Mouse (Mus musculus) thymus, postnatal 36 days (tissue): ENCODE measurements around the gene Lrba.

ENCODE experiments used
- DNase-seq, 2 experiments: peaks; one replicate each; pipeline ENCODE4 v3.0.0; 2022; ENCODE audit warnings: mixed read lengths in 2 of 2

Lrba gene

DNA sequence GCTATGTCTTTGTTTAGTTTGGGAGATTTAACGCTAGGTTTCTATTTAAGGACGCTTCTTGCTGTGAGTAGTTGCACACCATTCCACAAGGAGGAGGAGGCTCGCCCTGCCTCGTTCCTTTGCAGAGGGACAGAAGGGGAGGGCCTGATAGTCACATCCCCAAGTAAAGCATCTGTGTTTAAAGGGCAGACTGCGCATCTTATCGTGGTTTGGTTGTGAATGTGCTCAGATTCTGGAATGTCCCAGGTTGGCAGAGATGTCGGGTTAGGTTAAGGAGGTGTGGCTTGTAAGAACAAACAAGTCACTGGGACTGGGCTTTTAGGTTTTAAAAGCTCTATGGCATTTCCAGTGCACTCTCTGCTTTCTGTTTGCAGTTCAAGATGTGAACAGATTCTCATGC lies 464.8 kb downstream of the Lrba start:
- DNase-seq = no peak

DNA sequence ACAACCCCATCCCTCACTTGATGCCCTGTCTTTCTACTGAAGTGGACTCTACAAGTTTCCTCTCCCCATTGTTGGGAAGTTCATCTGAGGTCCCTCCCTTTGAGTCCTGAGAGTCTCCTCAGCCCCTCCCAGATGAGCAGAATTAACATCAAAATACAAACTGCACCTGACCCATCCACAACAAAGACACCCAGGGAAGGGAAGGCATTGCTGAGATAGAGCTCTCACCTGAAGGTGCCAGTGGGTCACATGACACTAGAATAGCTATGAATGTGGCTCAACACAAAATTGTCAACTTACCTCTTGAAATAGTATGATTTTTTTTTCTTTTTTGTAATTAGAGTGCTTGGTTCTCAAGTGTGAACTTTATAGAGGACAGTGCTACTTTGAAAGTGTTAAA lies 468.3 kb downstream of the Lrba start:
- DNase-seq = no peak

DNA sequence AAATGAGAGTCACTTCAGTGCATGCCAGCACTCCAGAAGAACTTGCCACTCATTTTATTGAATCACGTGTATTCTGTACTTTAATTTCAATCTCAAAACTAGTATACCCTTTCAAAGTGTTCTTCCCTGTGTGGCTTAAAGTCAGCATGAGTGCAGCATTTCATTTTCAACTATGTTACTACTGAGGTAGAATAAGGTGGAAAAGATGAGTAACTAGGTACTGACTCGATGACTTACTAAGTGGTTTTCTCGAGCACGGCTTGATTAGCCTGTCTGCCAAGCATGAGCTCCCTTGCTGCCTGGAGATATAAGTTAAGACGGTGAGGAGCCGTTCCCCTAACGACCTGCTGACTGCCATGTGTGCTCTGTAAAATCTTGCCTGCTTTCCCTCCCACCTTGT lies 469.1 kb downstream of the Lrba start:
- no peak for DNase-seq

DNA sequence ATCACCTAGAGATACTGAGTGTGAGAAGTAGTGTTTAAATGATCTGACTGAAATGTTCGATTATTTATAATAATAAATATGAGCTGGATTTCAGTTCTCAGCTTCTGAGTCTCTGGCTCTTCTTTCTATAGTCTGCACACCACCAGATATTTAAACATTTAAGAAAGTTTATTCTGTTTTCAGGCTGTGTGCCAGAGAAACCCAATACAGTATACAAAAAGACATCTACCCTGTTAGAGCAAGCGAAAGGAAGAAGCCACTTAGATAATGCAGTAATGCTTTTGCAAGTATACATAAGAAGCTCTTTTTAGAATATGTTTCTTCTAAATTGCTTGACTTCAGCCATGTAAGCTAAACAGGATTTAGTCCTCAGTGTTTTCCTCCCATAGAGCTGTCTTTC lies 474.5 kb downstream of the Lrba start:
- DNase-seq = no peak

DNA sequence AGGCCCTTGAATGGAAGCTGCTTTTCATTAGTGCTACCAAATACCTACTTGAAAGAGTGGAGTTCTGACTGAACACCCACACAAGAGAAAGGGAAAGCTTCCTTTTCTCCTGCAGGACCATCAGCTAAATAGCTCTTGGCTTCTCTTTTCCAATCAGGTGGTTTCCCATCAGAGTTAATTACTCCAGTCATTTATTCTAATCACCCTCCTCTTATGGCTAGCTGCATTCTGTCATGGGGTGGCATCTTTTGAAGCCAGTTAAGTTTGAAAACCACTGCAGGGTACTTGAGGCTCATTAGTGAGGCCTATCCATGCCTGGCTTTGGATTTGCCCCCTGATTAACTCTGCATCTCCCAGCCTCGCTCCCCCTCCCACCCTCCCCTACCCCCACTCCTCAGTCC lies 476.7 kb downstream of the Lrba start:
- DNase-seq = no peak

DNA sequence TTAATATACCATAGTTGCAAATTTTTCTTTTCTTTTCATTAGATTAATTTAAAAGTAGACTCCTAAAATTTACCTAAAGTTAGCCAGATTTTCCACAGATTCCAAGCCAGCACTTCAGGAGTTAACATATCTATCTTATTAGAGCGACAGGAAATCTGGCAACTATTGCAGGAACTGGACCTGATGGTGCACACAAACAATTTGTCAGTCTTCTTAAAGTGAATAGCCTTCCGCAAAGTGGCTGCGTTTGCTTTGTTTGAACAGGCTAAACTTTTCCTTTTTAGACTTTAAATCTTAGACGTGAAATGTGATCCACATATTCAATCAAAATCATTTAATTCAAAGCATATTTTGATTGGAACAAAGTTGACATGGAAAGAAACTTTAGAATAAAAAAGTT lies 485.0 kb downstream of the Lrba start:
- DNase-seq = no peak

DNA sequence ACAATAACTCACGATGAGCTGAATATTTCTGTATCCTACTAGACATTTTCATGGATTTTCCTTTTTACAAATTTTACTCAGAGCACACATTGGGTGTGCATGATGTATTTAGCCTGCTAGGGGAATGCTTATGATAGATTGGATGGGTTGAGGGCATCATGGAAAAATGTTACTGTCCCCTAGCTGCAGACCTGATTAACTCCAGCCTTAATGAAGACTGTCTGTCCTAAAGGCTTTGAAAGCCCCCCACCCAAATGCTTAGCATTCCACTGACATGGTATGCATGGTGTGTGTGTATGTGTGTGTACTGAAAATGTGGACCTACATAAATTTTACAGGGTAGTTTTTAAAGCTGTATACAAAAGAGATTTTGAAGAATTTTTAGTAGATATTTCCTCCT lies 487.1 kb downstream of the Lrba start:
- DNase-seq = no peak

DNA sequence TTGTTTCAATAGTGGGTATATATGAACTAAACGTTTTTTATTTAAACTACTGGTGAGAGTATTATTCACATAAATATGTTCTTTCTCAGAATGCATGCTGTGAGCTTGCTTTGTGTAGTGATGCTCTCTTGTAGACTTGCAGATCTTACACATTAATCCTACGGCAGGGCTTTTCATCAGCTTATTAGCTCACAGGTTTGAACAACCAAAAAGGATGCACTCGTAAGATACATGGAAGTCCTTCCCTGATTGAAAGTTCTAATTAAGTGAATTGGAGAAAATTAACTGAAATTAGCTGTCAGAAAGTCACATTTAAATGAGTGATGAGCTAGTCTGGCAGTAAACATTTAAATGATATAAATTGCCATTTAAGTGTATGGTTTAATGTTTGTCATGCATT lies 488.3 kb downstream of the Lrba start:
- no peak for DNase-seq

DNA sequence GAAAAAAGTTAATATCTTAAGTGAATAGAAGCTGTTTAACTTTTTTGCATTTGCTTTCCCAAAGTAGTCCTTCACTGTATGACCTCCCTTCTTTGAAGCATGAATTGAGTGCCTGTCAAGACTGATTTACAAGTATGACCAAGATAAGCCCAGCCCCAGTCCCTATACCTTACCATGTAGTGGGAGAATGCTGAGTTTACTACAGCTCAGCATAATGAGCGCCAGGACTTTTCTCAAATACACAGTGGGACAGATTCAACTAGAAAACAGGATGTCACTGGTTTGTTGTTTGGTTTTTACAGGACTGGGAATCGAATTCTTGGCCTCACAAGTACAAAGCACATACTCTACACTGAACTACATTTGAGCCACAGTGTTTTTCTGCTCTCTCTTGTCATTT lies 490.0 kb downstream of the Lrba start:
- DNase-seq = no peak

DNA sequence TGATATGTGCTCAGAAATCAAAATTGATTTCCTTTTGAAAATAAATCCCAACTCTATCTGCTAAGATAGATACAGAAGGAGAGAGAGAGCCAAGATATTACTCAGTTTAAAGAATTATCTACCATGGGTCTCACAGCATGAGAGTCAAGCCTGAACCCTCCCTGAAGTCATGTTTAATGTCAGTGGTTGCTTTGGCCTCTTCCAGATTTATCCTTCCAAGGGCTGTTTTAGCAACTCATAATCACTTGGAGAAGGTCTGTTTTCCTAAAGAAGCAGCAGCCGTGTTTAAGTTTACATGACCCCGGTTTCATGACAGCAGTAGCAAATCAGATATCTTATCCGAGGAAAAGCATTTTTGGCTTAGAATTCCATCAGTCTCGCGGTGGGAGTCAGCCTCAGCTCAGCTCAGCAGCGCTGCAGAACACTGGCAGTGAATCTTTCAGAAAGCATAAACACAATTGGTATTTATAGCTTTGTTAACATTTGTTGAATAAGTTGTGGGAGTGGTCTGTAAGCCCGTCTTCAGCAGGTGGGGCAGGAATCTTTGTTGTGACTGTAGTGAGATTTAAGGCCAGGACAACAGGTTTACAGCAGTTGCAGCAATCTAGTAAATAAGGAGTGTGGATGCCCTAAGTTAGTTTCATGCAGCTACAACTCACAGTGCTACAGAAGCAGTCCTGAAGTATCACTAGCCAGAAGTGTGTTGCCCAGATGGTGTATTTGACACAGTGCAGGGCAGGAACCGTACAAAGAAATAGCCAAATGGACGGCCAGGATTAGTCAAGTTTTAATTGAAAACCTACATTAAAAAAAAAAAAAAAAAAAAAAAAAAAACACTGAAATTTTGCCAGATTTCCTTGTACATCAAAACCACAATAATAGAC lies 499.2 kb downstream of the Lrba start:
- no peak for DNase-seq

DNA sequence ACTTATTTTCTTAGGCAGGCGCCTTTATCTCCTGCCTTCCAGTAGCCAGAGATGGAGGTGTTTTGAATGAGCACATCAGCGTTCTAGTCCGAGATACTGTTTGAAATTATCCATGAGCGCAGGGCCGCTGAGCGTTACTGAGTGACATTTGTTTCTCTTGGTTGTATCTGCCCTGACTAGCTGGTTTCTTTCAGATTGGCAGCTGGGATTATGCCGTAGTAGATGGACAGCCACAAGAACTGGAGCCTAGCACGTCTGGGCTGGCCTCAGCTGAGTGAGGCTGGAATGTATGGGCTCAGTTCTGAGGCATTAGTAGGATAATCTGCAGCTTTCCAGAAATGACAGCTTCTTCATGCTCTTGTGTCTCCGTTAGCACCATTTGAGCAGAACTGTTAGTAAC lies 500.6 kb downstream of the Lrba start:
- DNase-seq = no peak

DNA sequence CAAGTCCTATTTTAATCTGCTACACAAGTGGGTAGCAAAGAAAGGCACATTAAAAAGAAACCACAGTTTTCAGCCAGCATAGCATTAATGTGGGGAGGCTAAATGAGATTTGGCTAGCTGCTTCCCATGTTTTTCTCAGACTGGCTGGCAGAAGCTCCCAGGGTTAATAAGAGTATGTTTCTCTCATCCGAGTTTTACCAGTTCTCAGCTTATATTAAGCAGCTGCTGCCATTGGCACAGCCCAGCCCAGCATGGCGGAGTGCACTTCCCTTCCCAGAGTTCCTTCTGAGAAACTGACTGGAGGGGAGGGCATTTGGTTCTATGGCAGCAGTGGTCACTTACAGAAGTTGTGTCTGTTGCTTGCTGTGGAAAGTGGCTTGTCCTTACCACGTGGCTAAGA lies 514.4 kb downstream of the Lrba start:
- no peak for DNase-seq

DNA sequence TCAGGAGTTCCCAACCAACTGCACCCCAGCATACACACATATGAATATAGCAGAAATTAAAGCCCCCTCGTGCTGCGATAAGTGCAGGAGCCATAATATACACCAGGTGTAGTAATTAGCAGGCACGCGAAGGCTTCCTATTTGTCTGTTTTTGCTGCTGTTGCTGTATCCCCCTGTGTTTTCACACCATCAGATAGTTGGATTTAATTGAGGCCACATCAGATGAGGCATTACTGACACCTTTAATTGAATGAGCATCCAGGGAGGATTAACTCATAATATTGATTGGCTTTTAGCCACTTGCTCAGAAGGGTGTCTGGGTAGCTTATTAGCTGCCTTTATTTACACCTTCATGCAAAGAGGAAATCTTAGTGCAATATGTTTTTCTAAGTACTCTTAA lies 515.3 kb downstream of the Lrba start:
- no peak for DNase-seq

DNA sequence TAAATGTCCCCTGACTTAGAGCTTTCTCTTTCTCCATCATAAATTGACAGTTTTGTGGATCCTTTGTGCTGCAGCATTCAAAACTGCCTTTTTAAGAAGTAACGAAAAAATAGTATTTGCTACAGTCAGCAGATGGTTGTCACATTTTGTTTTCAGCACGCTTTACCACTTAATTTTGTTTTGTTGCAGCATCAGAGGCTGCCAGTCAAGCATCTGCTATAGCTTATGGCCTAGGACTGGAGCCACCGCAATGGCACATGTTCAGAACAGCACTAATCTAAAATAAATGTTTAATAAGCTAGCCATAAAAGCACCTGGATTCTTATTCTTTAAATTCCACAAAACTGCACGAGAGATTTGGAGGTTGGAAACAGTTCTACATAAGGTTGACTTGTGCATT lies 520.9 kb downstream of the Lrba start:
- no peak for DNase-seq

DNA sequence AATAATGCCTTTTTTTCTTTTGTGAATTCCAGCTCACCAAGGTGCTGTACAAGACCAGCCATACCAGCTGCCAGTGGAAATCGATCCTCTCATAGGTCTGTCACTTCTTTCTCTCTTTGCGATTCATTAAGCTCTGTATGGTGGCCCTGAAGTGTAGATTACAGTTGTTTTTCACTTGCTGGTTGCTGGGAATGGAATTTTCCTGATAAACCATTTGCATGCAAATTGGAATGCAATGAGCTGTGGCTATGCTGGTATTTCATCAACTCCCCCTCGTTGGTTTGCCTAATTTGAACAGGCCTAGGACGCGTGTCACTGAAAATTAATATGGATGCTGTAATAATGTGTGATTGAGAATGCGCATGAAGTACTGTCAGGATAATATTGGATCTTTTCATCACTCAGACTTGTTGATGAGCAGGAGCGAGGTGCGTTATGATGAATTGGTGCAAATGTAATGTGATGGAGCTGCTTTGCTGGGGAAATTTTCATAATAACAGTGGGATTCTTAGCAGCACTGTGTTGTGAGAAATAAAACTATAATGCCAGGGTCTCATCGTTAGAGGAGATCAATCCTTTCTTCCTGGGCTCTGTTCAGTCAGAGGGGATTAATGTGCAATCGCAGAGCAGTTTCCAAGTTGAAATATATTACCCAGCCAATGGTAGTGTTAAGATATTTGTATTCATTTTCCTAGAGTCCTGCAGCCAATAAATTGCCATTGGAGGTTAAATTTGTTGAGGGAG lies 521.5 kb downstream of the Lrba start:
- DNase-seq = no peak

DNA sequence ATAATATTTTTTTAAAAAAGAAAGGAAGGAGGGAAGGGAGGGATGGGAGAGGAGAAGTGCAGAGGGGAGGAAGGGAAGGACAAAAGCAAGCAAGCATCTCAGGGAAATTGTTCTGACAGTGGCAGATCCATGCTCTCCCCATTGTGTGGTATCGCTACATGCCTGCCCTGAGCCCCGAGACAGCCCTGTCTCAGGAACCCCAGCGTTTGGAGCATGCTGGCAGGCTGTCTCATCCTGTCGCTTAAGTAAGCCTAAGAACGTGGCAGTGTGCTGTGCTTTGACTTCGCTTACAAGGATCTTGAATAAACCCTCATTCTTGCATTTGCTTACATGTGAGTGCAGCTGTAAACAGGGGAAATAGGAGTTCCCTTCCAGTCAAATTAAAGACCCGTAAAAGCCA lies 526.2 kb downstream of the Lrba start:
- DNase-seq = no peak

DNA sequence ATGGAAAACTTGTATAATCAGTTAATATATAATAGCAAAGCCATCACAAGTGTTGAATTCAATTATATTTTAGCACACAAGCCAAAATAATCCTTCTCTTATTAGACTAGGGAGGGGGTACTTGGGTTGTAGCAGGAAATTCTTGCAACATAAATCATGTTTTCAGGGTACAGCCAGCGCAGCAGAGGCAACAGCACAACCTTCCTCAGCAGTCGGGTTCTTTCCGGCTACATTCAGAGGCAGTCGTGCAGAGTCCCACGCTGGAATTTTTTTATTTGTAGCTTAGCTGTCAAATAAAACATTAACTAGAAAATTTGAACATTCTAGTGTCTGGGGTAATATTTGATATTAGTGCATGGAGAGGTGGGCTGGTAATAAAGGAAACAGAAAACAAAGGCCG lies 529.7 kb downstream of the Lrba start:
- no peak for DNase-seq

DNA sequence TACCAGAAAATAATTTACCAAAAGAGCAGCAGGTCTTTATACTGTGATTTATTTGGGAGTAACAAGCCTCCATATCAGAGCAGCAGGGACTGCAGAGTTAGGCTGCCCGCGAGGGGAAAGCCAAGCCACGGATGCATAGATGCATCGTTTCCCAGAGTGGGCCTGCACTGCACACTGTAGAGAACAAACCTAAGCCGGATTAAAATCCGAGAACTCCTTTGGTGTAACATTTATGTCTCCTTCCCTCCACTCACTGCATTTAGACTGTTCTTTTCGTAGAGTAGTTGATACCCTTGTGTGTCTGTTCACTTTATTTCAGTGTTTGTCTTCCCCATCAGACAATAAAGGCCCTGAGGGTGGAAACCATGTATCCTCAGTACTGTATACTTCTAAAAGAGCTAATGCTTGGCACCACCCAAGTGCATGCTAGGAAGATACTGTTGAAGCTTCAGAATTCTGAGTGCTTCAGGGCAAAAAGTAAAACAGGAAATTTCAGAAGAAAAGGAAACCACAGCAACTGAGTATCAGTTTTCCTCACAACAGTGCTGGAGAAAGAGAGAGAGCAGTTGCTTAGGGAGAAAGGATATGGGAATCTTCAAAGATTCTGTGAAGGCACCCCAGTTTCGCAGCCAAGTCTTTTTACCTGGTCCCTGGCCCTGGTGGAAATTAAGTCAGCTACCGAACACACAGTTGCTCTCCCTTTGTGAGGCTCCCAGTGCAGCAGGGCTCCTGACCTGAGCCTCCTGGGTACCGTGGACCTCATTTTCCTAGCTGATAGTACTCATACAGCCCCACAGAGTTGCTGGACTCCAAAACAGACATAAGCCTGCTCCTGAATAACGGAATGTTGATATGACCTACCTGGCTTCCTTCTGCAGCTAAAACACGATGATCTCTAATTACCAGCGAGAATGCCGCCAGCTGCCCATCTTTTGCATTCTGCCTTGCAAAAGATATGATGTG lies 530.4 kb downstream of the Lrba start:
- no peak for DNase-seq

DNA sequence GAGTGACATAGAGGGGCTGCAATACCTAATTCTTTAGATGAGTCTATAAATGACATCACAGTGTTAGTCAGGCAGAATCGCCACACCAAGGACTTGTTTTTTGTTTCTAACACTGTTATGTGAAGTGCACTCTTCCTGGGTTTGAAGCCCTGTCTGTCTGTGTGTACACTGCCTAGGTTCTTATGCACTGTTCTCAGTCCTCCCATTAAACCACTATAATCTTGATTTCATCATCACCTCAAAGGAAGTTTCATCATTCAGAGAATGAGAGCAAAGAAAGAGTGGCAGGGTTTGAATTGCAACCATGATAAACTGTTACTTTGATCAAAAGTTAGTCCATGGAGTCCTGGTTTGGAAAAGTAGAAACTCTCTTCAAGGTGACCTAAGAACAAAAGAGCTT lies 532.1 kb downstream of the Lrba start:
- no peak for DNase-seq

DNA sequence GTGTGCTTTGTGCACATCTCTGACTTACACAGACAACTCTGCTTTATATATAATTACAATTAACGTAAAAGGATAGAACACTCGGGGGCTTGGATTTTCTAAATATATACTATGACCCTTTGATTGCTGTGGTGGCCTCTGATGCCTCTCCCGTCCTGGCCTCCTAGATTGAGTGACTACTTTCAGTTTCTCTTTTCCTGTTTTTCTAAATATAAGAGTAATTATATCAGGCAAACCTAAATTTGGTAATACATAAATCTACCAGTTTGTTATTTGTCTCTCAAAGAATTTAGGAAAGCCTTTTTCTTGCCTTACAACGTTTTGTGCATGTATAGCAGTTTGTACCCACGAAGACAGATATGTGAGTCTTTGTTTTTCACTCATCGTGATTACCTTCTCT lies 534.2 kb downstream of the Lrba start:
- DNase-seq = no peak

DNA sequence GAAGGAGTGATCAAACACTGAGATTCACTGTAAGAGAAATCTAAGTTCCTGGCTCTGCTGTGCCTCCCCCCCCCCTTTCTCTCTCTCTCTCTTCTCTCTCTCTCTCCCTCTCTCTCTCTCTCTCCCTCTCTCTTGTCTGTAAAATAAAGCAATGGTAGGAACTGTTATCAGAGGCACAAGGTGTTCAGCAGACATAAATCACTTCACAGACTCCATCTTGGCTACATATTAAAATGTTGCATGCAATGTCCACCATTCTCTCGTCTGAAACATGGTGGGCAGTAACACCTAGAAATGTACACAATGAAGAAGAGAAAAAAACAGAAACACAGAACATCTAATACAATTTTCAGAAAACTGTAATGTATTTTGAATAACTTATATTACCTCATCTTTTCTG lies 534.9 kb downstream of the Lrba start:
- DNase-seq = no peak

DNA sequence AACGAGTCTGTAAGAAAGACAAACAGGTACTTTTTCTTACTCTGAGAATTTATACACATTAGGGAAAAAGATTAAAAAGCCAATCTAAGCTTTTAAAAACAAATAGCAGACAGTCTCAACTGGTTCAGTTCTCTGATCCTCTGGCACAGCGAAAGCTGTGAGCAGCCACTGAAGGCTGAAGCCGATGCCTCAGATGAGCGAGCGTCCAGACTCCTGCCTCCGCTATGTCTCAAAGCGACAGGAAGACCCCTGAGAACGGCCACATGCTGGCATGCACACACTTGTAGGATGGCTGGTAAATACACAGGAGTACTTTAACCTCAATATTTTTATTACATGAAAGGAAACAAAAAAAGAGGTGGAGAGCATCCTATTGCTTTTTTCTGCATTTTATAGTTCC lies 535.4 kb downstream of the Lrba start:
- DNase-seq = no peak

DNA sequence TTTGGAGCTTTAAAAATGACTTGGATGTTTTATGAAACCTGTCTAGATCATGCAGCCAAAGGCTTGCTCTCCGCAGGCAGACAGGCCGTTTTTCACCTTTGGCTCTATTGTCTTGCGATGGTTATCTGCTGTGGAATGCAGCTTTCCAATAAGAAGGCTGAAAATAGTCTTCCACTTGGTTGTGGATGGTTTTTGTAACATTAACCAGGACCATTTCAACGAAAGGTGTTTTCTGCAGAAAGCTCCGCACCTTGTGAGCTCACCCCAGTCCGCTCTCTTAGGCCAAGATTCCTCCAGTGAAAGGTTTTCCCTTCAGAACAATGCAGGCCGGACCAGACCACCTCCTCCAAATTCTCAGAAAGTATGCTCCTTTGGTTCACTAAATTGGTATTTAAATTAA lies 536.0 kb downstream of the Lrba start:
- DNase-seq = no peak
